Mouse (Mus musculus) thymus, adult 2 months (tissue): ENCODE data around the gene Josd2.

ENCODE experiments used
- CTCF ChIP-seq: fragments of 200-500 bp; IDR thresholded peaks from 2 replicates; pipeline ENCODE4 v1.5.1; 2012; ENCODE audit warnings: mild to moderate bottlenecking, control low read depth, low read length, moderate library complexity, borderline replicate concordance; ENCODE audit not compliant: control insufficient read depth, poor library complexity, insufficient read depth; ENCODE audit errors: extremely low read depth
- POLR2A ChIP-seq: fragments of 200-500 bp; IDR thresholded peaks from 2 replicates; pipeline ENCODE4 v1.6.1; 2012; ENCODE audit warnings: mild to moderate bottlenecking, low read length, control low read depth, moderate library complexity; ENCODE audit not compliant: control insufficient read depth, poor library complexity, insufficient read depth; ENCODE audit errors: extremely low read depth

DNA sequence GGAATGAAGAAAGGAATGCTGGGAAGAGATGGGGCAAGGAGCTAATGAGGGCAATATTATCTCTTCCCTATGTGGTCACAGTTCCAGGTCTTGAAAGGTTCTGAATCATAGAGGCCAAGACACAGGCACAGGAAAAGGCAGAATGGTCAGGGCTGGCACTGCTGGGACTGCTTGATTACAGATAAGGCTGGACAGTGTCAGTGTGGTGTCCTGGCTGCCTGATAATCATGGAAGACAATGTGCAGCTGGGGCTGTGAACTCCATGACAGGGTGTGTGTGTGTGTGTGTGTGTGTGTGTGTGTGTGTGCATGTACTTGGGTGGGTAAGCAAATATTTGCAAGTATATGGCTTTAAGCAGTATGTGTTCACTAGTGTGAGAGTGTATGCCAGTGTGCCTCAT is 39.7 kb downstream of the Josd2 start:
- TF ChIP-seq CTCF = no peak
- TF ChIP-seq POLR2A = no peak
